Mouse (Mus musculus): ENCODE measurements around the gene Rfx5.
A peak's percentile ranks its signal among the peaks of the same experiment; 100 is the strongest.

Rfx5 gene

DNA sequence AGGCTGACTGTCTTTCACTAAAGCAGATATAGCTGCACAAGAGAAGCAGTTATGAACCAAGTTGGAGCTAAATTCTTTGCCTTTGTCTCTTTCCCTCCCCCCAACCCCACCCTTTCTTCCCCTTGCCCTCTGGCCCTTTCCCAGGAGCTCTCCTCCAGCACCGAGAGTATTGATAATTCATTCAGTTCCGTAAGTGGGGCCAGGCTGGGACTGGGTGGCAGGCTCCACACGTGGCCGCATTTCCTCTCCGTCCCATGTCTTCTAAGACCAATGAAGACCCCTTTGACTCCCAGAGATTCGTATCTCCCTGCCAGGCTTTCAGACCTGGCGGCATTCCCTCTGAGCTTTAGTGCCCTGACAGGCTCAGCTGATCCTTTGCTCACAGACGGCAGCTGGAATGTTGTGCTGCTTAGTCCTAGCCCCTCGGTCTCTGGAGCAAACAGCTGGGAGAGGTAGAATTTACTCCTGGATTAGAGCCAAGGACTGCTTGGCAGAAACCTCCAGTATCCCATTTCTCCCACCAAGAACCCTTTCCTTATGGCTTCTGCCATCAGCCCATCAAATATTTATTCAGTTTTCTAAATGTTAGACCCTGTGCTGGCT, 35.4 kb downstream of the Rfx5 start:
- DNase-seq (ENCODE audit: low spot score in 2 of 2): no peak

- DNase-seq (ENCODE audit: low spot score in 2 of 2): peak; percentile 84 to 88
These were observed 43.1 kb downstream of the Rfx5 start for GRCm38 (mm10) chr3:94996946-94997345.

DNA sequence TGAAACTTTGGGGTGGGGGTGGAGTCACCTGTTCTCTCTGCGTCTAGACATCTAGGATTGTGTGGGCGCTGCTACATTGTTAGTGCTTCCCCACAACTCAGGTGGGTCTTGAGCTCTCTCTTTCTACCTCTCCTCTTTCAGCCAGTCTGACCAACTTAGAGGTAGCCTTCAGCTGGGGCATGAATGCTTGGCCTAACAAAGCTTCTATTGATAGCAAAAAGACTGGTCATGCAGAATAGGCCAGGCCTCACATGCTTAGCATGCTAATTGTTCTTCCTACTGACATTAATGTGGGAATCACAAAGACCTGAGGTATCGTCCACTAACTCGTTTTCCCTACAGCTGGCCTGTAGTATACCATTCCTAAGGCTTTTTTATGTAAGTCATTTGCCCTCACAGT, 48.7 kb downstream of the Rfx5 start:
- DNase-seq (ENCODE audit: low spot score in 2 of 2): no peak

GRCm38 (mm10) chr3:95003273-95003672, 49.4 kb downstream of the Rfx5 start:
- DNase-seq (ENCODE audit: low spot score in 2 of 2): no peak

GRCm38 (mm10) chr3:95005651-95006050, 51.8 kb downstream of the Rfx5 start:
- no peak for DNase-seq (ENCODE audit: low spot score in 2 of 2)

- DNase-seq (ENCODE audit: low spot score in 2 of 2): no peak
These were observed 53.8 kb downstream of the Rfx5 start for GRCm38 (mm10) chr3:95007706-95008105.

DNA sequence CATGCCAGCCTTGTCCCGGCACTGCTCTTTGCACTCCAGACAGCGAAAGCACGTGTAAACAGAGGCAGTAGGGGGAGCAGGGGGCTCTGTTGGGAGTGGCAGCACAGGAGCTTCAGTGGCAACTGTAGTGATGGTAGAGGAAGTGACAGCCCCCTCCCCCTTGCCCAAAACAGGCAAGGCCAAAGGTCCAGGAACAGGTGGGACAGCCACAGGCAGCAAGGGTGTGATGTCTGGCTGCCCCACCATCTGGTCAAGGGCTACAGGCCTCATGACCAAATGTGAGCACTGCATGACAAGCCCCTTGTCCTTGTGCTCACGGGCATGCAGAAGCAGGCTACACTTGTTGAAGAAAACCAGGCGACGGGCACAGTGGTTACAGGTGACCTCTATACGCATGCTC, 56.5 kb downstream of the Rfx5 start:
- DNase-seq (ENCODE audit: low spot score in 2 of 2): no peak
